In the genomic region with DNA sequence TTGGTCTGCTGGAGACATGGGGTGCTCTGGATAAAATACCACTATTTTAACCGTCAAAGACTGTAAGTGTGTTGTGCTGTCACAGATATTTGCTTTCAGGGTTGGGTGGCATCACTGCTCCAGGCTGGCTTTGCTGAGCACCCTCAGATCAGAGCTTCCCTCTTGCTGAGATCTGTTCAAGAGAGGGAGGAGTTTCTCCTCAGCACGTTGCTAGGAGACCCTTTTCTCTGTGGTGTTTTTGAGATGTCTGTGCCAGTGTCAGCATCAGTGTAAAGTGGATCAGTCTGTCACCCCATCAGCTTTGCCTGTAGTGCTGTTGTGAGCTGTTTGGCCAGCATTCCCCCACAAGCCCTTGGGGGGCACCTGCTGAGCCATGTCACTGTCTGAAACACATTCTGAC, we compare ENCODE assay signal across 21 mouse cellular contexts.
DNase-seq lines count a peak whose midpoint lies in the region; ATAC-seq and TF ChIP-seq lines count a peak whose summit lies in the region.
"Had no signal": no experiment of that assay in that cellular context is flagged by ENCODE, and none has a peak within 500 bp of the region (broad histone marks: within the 10 kb centered on the region; RNA-seq: fewer than 3 reads in every experiment).

No protein-coding gene starts in this region.

- H3K4me1 ChIP-seq in hindbrain, embryonic 12.5 days = no peaks in the 10 kb centered on the region
- H3K4me1 ChIP-seq in hindbrain, embryonic 11.5 days (replicated peaks; ENCODE audit: control insufficient read depth, insufficient read depth, low read length) = no peaks in the 10 kb centered on the region
- H3K4me1 ChIP-seq in midbrain, embryonic 11.5 days (ENCODE audit: control insufficient read depth, insufficient read depth, low read length) = no peaks in the 10 kb centered on the region
- H3K4me1 ChIP-seq in midbrain, embryonic 13.5 days (replicated peaks) = peaks cover 5% of the 10 kb centered on the region; the same call in 1 of the 2 replicates
- peaks cover 7% of the 10 kb centered on the region for H3K4me1 ChIP-seq in midbrain, embryonic 15.5 days
- no peaks in the 10 kb centered on the region for H3K4me1 ChIP-seq in lung, postnatal 0 days (ENCODE audit: insufficient read depth, low read depth, low read length)
- H3K4me1 ChIP-seq: embryonic facial prominence, embryonic 13.5 days; liver, embryonic 13.5 days; neural tube, embryonic 13.5 days; stomach, embryonic 15.5 days had no signal

- H3K4me2 ChIP-seq in hindbrain, embryonic 12.5 days (replicated peaks) = no peak overlapping the region
- no peak overlapping the region for H3K4me2 ChIP-seq in hindbrain, embryonic 11.5 days (replicated peaks; ENCODE audit: low read depth, low read length)
- no peak overlapping the region for H3K4me2 ChIP-seq in midbrain, embryonic 11.5 days
- no peak overlapping the region for H3K4me2 ChIP-seq in midbrain, embryonic 13.5 days (replicated peaks)
- no peak overlapping the region for H3K4me2 ChIP-seq in midbrain, embryonic 15.5 days
- H3K4me2 ChIP-seq in lung, postnatal 0 days (replicated peaks; ENCODE audit: low read depth, low read length) = no peak overlapping the region
- H3K4me2 ChIP-seq: embryonic facial prominence, embryonic 13.5 days; heart, embryonic 15.5 days; liver, embryonic 13.5 days; lung, embryonic 15.5 days; neural tube, embryonic 13.5 days; stomach, embryonic 15.5 days had no signal

- no peak overlapping the region for H3K4me3 ChIP-seq in hindbrain, embryonic 12.5 days
- H3K4me3 ChIP-seq in hindbrain, embryonic 11.5 days (ENCODE audit: low read depth, low read length) = no peak overlapping the region
- no peak overlapping the region for H3K4me3 ChIP-seq in midbrain, embryonic 11.5 days (ENCODE audit: low read depth, low read length)
- no peak overlapping the region for H3K4me3 ChIP-seq in midbrain, embryonic 13.5 days (replicated peaks)
- H3K4me3 ChIP-seq in midbrain, embryonic 15.5 days = no peak overlapping the region
- H3K4me3 ChIP-seq in lung, postnatal 0 days (ENCODE audit: low read depth, low read length) = no peak overlapping the region
- H3K4me3 ChIP-seq: embryonic facial prominence, embryonic 13.5 days; heart, embryonic 15.5 days; liver, embryonic 13.5 days; lung, embryonic 15.5 days; neural tube, embryonic 13.5 days; stomach, embryonic 15.5 days had no signal

- no peak for TF ChIP-seq EP300 in lung, postnatal 0 days (IDR thresholded peaks at IDR 0.05)

- H3K27ac ChIP-seq in hindbrain, embryonic 12.5 days = no peak overlapping the region
- no peak overlapping the region for H3K27ac ChIP-seq in hindbrain, embryonic 11.5 days (ENCODE audit: low read depth, low read length)
- H3K27ac ChIP-seq in midbrain, embryonic 11.5 days (ENCODE audit: low read depth, low read length) = no peak overlapping the region
- H3K27ac ChIP-seq in midbrain, embryonic 13.5 days = no peak overlapping the region
- peak overlapping the region; percentile 8 for H3K27ac ChIP-seq in midbrain, embryonic 15.5 days
- H3K27ac ChIP-seq in lung, postnatal 0 days (ENCODE audit: low read length) = no peak overlapping the region
- H3K27ac ChIP-seq: embryonic facial prominence, embryonic 13.5 days; heart, embryonic 15.5 days; liver, embryonic 13.5 days; lung, embryonic 15.5 days; neural tube, embryonic 13.5 days; stomach, embryonic 15.5 days had no signal

- H3K36me3 ChIP-seq in hindbrain, embryonic 12.5 days = no peaks in the 10 kb centered on the region
- H3K36me3 ChIP-seq in hindbrain, embryonic 11.5 days (ENCODE audit: control insufficient read depth, insufficient read depth, low read length) = no peaks in the 10 kb centered on the region
- H3K36me3 ChIP-seq in midbrain, embryonic 11.5 days (ENCODE audit: control insufficient read depth, insufficient read depth, low read length) = no peaks in the 10 kb centered on the region
- no peaks in the 10 kb centered on the region for H3K36me3 ChIP-seq in midbrain, embryonic 13.5 days
- no peaks in the 10 kb centered on the region for H3K36me3 ChIP-seq in midbrain, embryonic 15.5 days (replicated peaks)
- 0 out of 2 replicates have a peak, but pooled peaks cover 4% of the 10 kb centered on the region for H3K36me3 ChIP-seq in lung, postnatal 0 days (ENCODE audit: insufficient read depth, low read length)
- H3K36me3 ChIP-seq: embryonic facial prominence, embryonic 13.5 days; heart, embryonic 15.5 days; liver, embryonic 13.5 days; lung, embryonic 15.5 days; neural tube, embryonic 13.5 days; stomach, embryonic 15.5 days had no signal

- whole genome bisulfite sequencing in hindbrain, embryonic 12.5 days = 56% methylated on average over 2 of the region's 2 CpGs
- 51% methylated on average over 2 of the region's 2 CpGs for WGBS in hindbrain, embryonic 11.5 days
- 50% methylated on average over 2 of the region's 2 CpGs for WGBS in midbrain, embryonic 11.5 days
- 52% methylated on average over 2 of the region's 2 CpGs for WGBS in midbrain, embryonic 13.5 days
- WGBS in midbrain, embryonic 15.5 days = 25% methylated on average over 2 of the region's 2 CpGs
- 52% methylated on average over 2 of the region's 2 CpGs for WGBS in lung, postnatal 0 days

- no peak overlapping the region for H3K9ac ChIP-seq in hindbrain, embryonic 12.5 days
- H3K9ac ChIP-seq in hindbrain, embryonic 11.5 days (ENCODE audit: low read depth, low read length) = no peak overlapping the region
- no peak overlapping the region for H3K9ac ChIP-seq in midbrain, embryonic 11.5 days (ENCODE audit: low read length)
- no peak overlapping the region for H3K9ac ChIP-seq in midbrain, embryonic 13.5 days (replicated peaks)
- H3K9ac ChIP-seq in midbrain, embryonic 15.5 days = no peak overlapping the region
- H3K9ac ChIP-seq in lung, postnatal 0 days (replicated peaks; ENCODE audit: low read depth) = no peak overlapping the region
- H3K9ac ChIP-seq: embryonic facial prominence, embryonic 13.5 days; heart, embryonic 15.5 days; liver, embryonic 13.5 days; lung, embryonic 15.5 days; neural tube, embryonic 13.5 days; stomach, embryonic 15.5 days had no signal

- 0 out of 2 replicates have a peak, but pooled peaks cover 4% of the 10 kb centered on the region for H3K9me3 ChIP-seq in hindbrain, embryonic 12.5 days (replicated peaks)
- no peaks in the 10 kb centered on the region for H3K9me3 ChIP-seq in hindbrain, embryonic 11.5 days (ENCODE audit: control insufficient read depth, low read length)
- no peaks in the 10 kb centered on the region for H3K9me3 ChIP-seq in midbrain, embryonic 11.5 days (ENCODE audit: control insufficient read depth, low read length)
- no peaks in the 10 kb centered on the region for H3K9me3 ChIP-seq in midbrain, embryonic 13.5 days
- no peaks in the 10 kb centered on the region for H3K9me3 ChIP-seq in midbrain, embryonic 15.5 days
- no peaks in the 10 kb centered on the region for H3K9me3 ChIP-seq in lung, postnatal 0 days (ENCODE audit: low read length)
- H3K9me3 ChIP-seq: embryonic facial prominence, embryonic 13.5 days; heart, embryonic 15.5 days; liver, embryonic 13.5 days; lung, embryonic 15.5 days; neural tube, embryonic 13.5 days; stomach, embryonic 15.5 days had no signal

- no peak for DNase-seq in hindbrain, embryonic 11.5 days (ENCODE audit: low spot score)
- peak; percentile 79 for DNase-seq in midbrain, embryonic 11.5 days (ENCODE audit: low spot score, missing footprints)
- peak; percentile 56 for DNase-seq in brain, embryonic 18.5 days (ENCODE audit: low read depth, low spot score)
- no peak for DNase-seq in lung, postnatal 0 days (ENCODE audit: low spot score)
- DNase-seq in kidney, postnatal 25 days = no peak
- DNase-seq: adrenal gland, postnatal 10 days; B cell, adult 2 months; cerebellum, adult 9-10 months; gastrocnemius, postnatal 10 days; heart, adult 18-20 months; kidney, adult 18-20 months; kidney, postnatal 14 days; liver, embryonic 13.5 days had no signal

- ATAC-seq in hindbrain, embryonic 12.5 days (ENCODE audit: low FRiP score) = 0 out of 2 replicates have a peak, but pooled peaks have one; percentile 8
- ATAC-seq in hindbrain, embryonic 11.5 days (ENCODE audit: low FRiP score) = no peak
- ATAC-seq in midbrain, embryonic 11.5 days (ENCODE audit: low FRiP score) = no peak
- ATAC-seq in midbrain, embryonic 13.5 days = no peak
- peak; percentile 84 for ATAC-seq in midbrain, embryonic 15.5 days (replicated peaks)
- ATAC-seq in lung, postnatal 0 days = no peak

- TF ChIP-seq CTCF in lung, postnatal 0 days (IDR thresholded peaks at IDR 0.05) = no peak

- H3K27me3 ChIP-seq in hindbrain, embryonic 12.5 days = no peaks in the 10 kb centered on the region; the same call in 1 of the 2 replicates
- H3K27me3 ChIP-seq in hindbrain, embryonic 11.5 days (ENCODE audit: control insufficient read depth, insufficient read depth, low read length) = no peaks in the 10 kb centered on the region
- no peaks in the 10 kb centered on the region for H3K27me3 ChIP-seq in midbrain, embryonic 11.5 days (ENCODE audit: control insufficient read depth, insufficient read depth, low read length)
- H3K27me3 ChIP-seq in midbrain, embryonic 13.5 days = no peaks in the 10 kb centered on the region
- H3K27me3 ChIP-seq in midbrain, embryonic 15.5 days (replicated peaks) = no peaks in the 10 kb centered on the region
- no peaks in the 10 kb centered on the region for H3K27me3 ChIP-seq in lung, postnatal 0 days (replicated peaks; ENCODE audit: insufficient read depth, low read length)
- H3K27me3 ChIP-seq: embryonic facial prominence, embryonic 13.5 days; heart, embryonic 15.5 days; liver, embryonic 13.5 days; lung, embryonic 15.5 days; neural tube, embryonic 13.5 days; stomach, embryonic 15.5 days had no signal

Comparison
In these comparisons a context has a peak if more than half of its experiments do, and no peak if none do; other contexts are left out.
1. ATAC-seq: peak in hindbrain, embryonic 12.5 days (single experiment) and midbrain, embryonic 15.5 days (single experiment); none in hindbrain, embryonic 11.5 days (single experiment), midbrain, embryonic 11.5 days (single experiment), midbrain, embryonic 13.5 days (single experiment) and lung, postnatal 0 days (single experiment).
2. DNase-seq: peak in midbrain, embryonic 11.5 days (single experiment) and brain, embryonic 18.5 days (single experiment); none in hindbrain, embryonic 11.5 days (single experiment), lung, postnatal 0 days (single experiment) and kidney, postnatal 25 days (0 of 2).